Mouse (Mus musculus): ENCODE measurements around the gene Dmpk.

- TF ChIP-seq CTCF (IDR thresholded peaks at IDR 0.05; ENCODE audit: control insufficient read depth, insufficient read depth, insufficient read length) (peak; percentile 13), CEBPB (IDR thresholded peaks at IDR 0.05; ENCODE audit: low read depth) (no peak), MAX (IDR thresholded peaks at IDR 0.05) (no peak), MYOG (IDR thresholded peaks at IDR 0.05; ENCODE audit: control insufficient read depth, extremely low read depth, insufficient read length) (no peak), USF1 (IDR thresholded peaks at IDR 0.05; ENCODE audit: low read depth) (no peak), MYOD1 (IDR thresholded peaks at IDR 0.05; ENCODE audit: control insufficient read depth, insufficient read length, low read depth) (no peak)
These were observed 14.9 kb upstream of the Dmpk start for GRCm38 (mm10) chr7:19068707-19069106.

All from C2C12 (cell line).